Mouse (Mus musculus): ENCODE data around the gene Gm49396. TPM values are rescaled to one million over a fixed set of nuclear protein-coding genes. Genes with fewer than 3 reads are reported as not detected.
A peak's percentile ranks its signal among the peaks of the same experiment; 100 is the strongest.

The Gm49396 gene
- 14.9 and 15.4 TPM in 2 replicates for polyA plus RNA-seq (2015; fragmentation: Nextera tagmentation; extraction: Ambion mirVana)

GRCm38 (mm10) chr7:30563117-30563905, at the start of gene Gm49396, which contains the start of the genes U2af1l4 and Psenen:
Gene Gm49396, plus strand, starts transcription at chr7:30563344.
Gene U2af1l4, plus strand, starts transcription at chr7:30563301.
Gene Psenen, minus strand, starts transcription at chr7:30563627.
- Histone ChIP-seq H3K4me2 (peak within 1 kb of the TSS; percentile 82), H3K4me3 (peak within 1 kb of the TSS; percentile 76), H3K4me1 (peaks cover 33% of the 10 kb centered on the region), H3K36me3 (peaks cover 34% of the 10 kb centered on the region), H3K27me3 (no peaks in the 10 kb centered on the region), H3K27ac (peak within 1 kb of the TSS; percentile 96), H3K9me3 (no peaks in the 10 kb centered on the region), H3K9ac (peak within 1 kb of the TSS; percentile 83)
- peak; percentile 84 for ATAC-seq (ENCODE audit: insufficient number of reproducible peaks, insufficient read depth, low FRiP score, low TSS enrichment, low read depth)
- WGBS: under 1% methylated on average over 45 of the region's 45 CpGs

- Histone ChIP-seq H3K27me3 (no peaks in the 10 kb centered on the region), H3K4me3 (no peak overlapping the region), H3K9me3 (no peaks in the 10 kb centered on the region), H3K9ac (no peak overlapping the region), H3K27ac (no peak overlapping the region), H3K4me1 (no peaks in the 10 kb centered on the region), H3K36me3 (no peaks in the 10 kb centered on the region), H3K4me2 (no peak overlapping the region)
- no peak for ATAC-seq (ENCODE audit: insufficient number of reproducible peaks, insufficient read depth, low FRiP score, low TSS enrichment, low read depth)
- 54% methylated on average over 24 of the region's 24 CpGs for WGBS
Observed at GRCm38 (mm10) chr7:30515003-30515760, 48.0 kb upstream of the Gm49396 start.

DNA sequence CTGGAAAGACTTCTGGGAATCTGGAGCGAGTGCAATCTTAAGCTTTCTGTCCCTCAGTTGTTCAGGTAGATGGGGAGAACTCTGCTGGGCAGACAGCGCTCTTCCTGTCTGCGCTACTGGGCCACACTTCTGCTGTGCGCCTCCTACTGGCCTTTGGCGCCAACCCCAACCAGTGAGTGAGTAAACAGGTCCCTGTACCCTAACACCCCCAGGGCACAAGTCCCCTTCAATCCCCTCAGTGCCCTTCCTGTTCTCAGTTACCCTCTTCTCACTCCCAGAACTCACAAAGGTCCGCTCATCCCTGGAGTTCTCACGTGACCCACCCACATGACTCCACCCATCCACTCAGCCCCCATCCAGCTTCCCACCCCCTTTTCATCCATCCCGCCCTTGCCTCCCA, 44.8 kb upstream of the Gm49396 start:
- Histone ChIP-seq H3K9me3 (no peaks in the 10 kb centered on the region), H3K4me3 (no peak overlapping the region), H3K4me1 (0 out of 2 replicates have a peak, but pooled peaks cover 3% of the 10 kb centered on the region), H3K9ac (no peak overlapping the region; the same call in 1 of the 2 replicates), H3K36me3 (peaks cover 10% of the 10 kb centered on the region), H3K4me2 (no peak overlapping the region), H3K27me3 (no peaks in the 10 kb centered on the region), H3K27ac (no peak overlapping the region)
- ATAC-seq (ENCODE audit: insufficient number of reproducible peaks, insufficient read depth, low FRiP score, low TSS enrichment, low read depth): no peak
- WGBS: 30% methylated on average over 8 of the region's 8 CpGs

DNA sequence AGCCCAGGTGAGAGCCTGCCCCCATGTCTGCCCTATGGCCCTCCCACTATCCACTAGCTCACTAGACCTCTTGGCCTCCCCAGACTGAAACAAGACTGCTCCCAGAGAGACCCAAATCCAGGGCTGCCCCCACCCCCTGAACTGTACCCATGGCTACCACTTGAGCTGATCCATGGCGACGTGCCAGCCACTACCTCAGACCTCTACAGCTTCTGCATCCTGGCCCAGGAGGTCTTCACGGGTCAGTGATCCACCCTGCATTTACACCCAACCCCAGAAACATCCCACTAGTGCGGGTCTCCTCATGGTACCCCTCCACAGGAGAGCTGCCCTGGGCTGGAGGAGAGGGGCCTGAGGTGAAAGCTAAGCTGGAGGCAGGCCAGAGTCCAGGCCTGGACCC, 42.7 kb upstream of the Gm49396 start:
- Histone ChIP-seq H3K4me3 (no peak overlapping the region), H3K9ac (no peak overlapping the region), H3K36me3 (peaks cover 30% of the 10 kb centered on the region), H3K27me3 (no peaks in the 10 kb centered on the region), H3K9me3 (no peaks in the 10 kb centered on the region), H3K4me1 (0 out of 2 replicates have a peak, but pooled peaks cover 3% of the 10 kb centered on the region), H3K27ac (no peak overlapping the region), H3K4me2 (no peak overlapping the region)
- 76% methylated on average over 4 of the region's 4 CpGs for WGBS
- ATAC-seq (ENCODE audit: insufficient number of reproducible peaks, insufficient read depth, low FRiP score, low TSS enrichment, low read depth): no peak

GRCm38 (mm10) chr7:30520856-30521255, 42.3 kb upstream of the Gm49396 start:
- H3K27ac ChIP-seq: 0 out of 2 replicates have a peak overlapping the region, but pooled peaks have one; percentile 11
- no peak overlapping the region for H3K4me2 ChIP-seq
- no peak overlapping the region for H3K9ac ChIP-seq
- H3K36me3 ChIP-seq: peaks cover 35% of the 10 kb centered on the region
- H3K4me1 ChIP-seq: peaks cover 6% of the 10 kb centered on the region
- no peaks in the 10 kb centered on the region for H3K27me3 ChIP-seq
- ATAC-seq (ENCODE audit: insufficient number of reproducible peaks, insufficient read depth, low FRiP score, low TSS enrichment, low read depth): no peak
- WGBS: 67% methylated on average over 5 of the region's 5 CpGs
- H3K9me3 ChIP-seq: no peaks in the 10 kb centered on the region
- no peak overlapping the region for H3K4me3 ChIP-seq

GRCm38 (mm10) chr7:30522871-30523270, 40.3 kb upstream of the Gm49396 start:
- H3K4me1 ChIP-seq: peaks cover 20% of the 10 kb centered on the region
- no peaks in the 10 kb centered on the region for H3K27me3 ChIP-seq
- no peak overlapping the region for H3K27ac ChIP-seq
- no peak overlapping the region for H3K9ac ChIP-seq
- H3K9me3 ChIP-seq: no peaks in the 10 kb centered on the region
- ATAC-seq (ENCODE audit: insufficient number of reproducible peaks, insufficient read depth, low FRiP score, low TSS enrichment, low read depth): no peak
- H3K4me3 ChIP-seq: no peak overlapping the region
- H3K36me3 ChIP-seq: peaks cover 54% of the 10 kb centered on the region
- no peak overlapping the region for H3K4me2 ChIP-seq
- WGBS: 88% methylated on average over 10 of the region's 10 CpGs

DNA sequence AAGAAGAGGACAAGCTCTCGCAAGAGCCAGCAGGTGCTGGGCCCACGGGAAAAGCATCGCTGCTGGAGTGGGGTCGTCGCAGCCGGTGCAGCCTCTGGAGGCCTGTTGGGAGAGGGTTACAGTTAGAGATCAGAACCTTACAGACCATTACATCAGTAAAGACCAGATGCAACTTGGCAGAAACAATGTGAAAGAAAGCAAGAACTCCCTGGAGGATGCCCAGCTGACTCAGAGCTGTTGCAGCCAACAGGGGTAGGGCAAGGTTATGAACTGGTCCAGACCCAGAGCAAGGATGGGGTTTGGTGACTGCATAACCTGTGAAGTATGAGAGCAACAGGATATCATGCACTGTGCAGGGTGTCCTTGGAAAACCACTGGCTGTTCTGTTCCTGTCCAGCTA, 38.7 kb upstream of the Gm49396 start:
- peaks cover 20% of the 10 kb centered on the region for H3K4me1 ChIP-seq
- H3K4me2 ChIP-seq: no peak overlapping the region
- H3K9ac ChIP-seq: no peak overlapping the region
- 83% methylated on average over 6 of the region's 6 CpGs for WGBS
- peaks cover 70% of the 10 kb centered on the region for H3K36me3 ChIP-seq
- no peak for ATAC-seq (ENCODE audit: insufficient number of reproducible peaks, insufficient read depth, low FRiP score, low TSS enrichment, low read depth)
- no peaks in the 10 kb centered on the region for H3K27me3 ChIP-seq
- no peak overlapping the region for H3K4me3 ChIP-seq
- no peak overlapping the region for H3K27ac ChIP-seq
- no peaks in the 10 kb centered on the region for H3K9me3 ChIP-seq

GRCm38 (mm10) chr7:30525954-30526353, 37.2 kb upstream of the Gm49396 start:
- ATAC-seq (ENCODE audit: insufficient number of reproducible peaks, insufficient read depth, low FRiP score, low TSS enrichment, low read depth): no peak
- Histone ChIP-seq H3K4me1 (peaks cover 20% of the 10 kb centered on the region), H3K4me2 (peak overlapping the region; percentile 53), H3K4me3 (peak overlapping the region; percentile 27), H3K9me3 (no peaks in the 10 kb centered on the region), H3K9ac (peak overlapping the region; percentile 64), H3K36me3 (peaks cover 84% of the 10 kb centered on the region), H3K27me3 (no peaks in the 10 kb centered on the region), H3K27ac (peak overlapping the region; percentile 84)
- WGBS: 14% methylated on average over 10 of the region's 10 CpGs

GRCm38 (mm10) chr7:30526399-30526798, 36.7 kb upstream of the Gm49396 start:
- no peak for ATAC-seq (ENCODE audit: insufficient number of reproducible peaks, insufficient read depth, low FRiP score, low TSS enrichment, low read depth)
- H3K4me1 ChIP-seq: peaks cover 23% of the 10 kb centered on the region
- H3K4me3 ChIP-seq: peak overlapping the region; percentile 27
- peaks cover 88% of the 10 kb centered on the region for H3K36me3 ChIP-seq
- peak overlapping the region; percentile 53 for H3K4me2 ChIP-seq
- peak overlapping the region; percentile 64 for H3K9ac ChIP-seq
- H3K27ac ChIP-seq: peak overlapping the region; percentile 84
- no peaks in the 10 kb centered on the region for H3K27me3 ChIP-seq
- H3K9me3 ChIP-seq: no peaks in the 10 kb centered on the region
- WGBS: 11% methylated on average over 17 of the region's 17 CpGs

GRCm38 (mm10) chr7:30526981-30527380, 36.2 kb upstream of the Gm49396 start:
- Histone ChIP-seq H3K4me2 (peak overlapping the region; percentile 53), H3K27me3 (no peaks in the 10 kb centered on the region), H3K27ac (peak overlapping the region; percentile 84), H3K36me3 (peaks cover 93% of the 10 kb centered on the region), H3K9ac (peak overlapping the region; percentile 64; the same call in 1 of the 2 replicates), H3K4me1 (peaks cover 26% of the 10 kb centered on the region), H3K4me3 (peak overlapping the region; percentile 27), H3K9me3 (no peaks in the 10 kb centered on the region)
- 78% methylated on average over 14 of the region's 14 CpGs for WGBS
- no peak for ATAC-seq (ENCODE audit: insufficient number of reproducible peaks, insufficient read depth, low FRiP score, low TSS enrichment, low read depth)

- peaks cover 42% of the 10 kb centered on the region for H3K4me1 ChIP-seq
- peaks cover 57% of the 10 kb centered on the region for H3K36me3 ChIP-seq
- H3K4me2 ChIP-seq: no peak overlapping the region
- 71% methylated on average over 9 of the region's 9 CpGs for WGBS
- H3K27me3 ChIP-seq: no peaks in the 10 kb centered on the region
- H3K27ac ChIP-seq: no peak overlapping the region
- peak overlapping the region; percentile 78 for H3K9ac ChIP-seq
- no peak overlapping the region for H3K4me3 ChIP-seq
- H3K9me3 ChIP-seq: no peaks in the 10 kb centered on the region
- no peak for ATAC-seq (ENCODE audit: insufficient number of reproducible peaks, insufficient read depth, low FRiP score, low TSS enrichment, low read depth)
Observed at GRCm38 (mm10) chr7:30531291-30531815, 31.8 kb upstream of the Gm49396 start.

All from embryonic facial prominence, embryonic 13.5 days (tissue).